Mouse (Mus musculus) frontal cortex, postnatal 10 days (tissue): ENCODE results near the gene Chrnd.
A peak's percentile ranks its signal among the peaks of the same experiment; 100 is the strongest.

Source experiments
- DNase-seq, 2 experiments: peaks; one replicate each; pipeline ENCODE4 v3.0.0; 2022; ENCODE audit warnings: low spot score in 2 of 2, mixed read lengths in 1 of 2

Gene Chrnd

DNA sequence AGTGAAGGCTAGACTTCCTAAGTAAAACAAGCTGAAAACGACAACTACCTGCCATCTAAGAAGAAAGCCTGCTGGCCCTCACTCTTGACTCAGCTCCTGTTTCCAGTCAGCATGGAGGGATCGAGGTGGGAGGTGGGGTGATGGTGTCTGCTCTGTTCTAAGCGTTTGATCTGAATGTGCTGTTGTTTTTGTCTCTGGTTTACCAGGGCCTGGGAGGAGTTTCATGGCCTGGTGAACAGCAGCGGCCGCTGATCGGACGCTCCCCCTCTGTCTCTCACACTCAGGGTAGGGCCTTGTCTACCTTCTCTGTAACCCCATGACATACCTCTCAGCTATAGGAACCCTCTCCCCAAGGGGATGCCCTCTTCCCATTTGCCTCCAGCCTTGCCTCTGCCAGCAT, 41.8 kb downstream of the Chrnd start:
- DNase-seq: no peak

DNA sequence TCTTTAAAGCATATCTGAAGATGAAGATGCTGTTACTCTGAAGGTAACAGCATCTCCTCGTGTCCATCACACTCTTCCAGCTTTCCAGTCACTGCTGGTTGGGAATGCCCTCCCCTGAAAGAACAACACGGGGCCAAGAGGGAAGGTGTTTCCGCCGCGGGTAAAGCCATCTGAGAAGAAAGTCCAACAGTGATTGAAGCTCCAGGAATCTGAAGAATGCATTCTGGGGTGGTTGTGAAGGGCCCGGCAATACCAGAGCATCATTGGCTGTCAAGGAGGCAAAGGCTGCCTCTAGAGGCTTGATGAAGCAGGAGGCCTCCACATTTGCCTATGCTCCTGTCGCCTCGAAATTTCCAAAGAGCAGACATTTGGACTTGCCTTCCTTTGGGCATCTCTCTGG, 48.6 kb downstream of the Chrnd start:
- no peak for DNase-seq

GRCm38 (mm10) chr1:87243021-87243420, 52.6 kb downstream of the Chrnd start:
- no peak for DNase-seq

DNA sequence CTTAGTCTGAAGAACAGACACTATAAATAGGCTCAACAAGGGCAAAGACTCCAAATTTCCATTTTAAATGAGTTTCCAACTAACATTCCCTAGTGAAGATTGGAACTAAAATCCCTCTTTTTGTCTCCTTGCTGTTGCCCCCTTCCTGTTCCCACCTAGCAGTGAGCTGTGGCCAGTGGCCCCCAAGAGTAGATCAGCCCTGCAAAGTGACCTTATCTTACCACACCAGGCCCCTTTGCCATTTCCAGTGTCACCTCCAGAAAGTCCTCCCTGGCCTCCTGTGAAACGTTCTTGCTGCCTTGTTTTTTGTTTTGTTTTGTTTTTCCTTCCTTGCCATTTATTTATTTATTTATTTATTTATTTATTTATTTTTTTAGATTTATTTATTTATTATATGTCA, 55.0 kb downstream of the Chrnd start:
- no peak for DNase-seq

DNA sequence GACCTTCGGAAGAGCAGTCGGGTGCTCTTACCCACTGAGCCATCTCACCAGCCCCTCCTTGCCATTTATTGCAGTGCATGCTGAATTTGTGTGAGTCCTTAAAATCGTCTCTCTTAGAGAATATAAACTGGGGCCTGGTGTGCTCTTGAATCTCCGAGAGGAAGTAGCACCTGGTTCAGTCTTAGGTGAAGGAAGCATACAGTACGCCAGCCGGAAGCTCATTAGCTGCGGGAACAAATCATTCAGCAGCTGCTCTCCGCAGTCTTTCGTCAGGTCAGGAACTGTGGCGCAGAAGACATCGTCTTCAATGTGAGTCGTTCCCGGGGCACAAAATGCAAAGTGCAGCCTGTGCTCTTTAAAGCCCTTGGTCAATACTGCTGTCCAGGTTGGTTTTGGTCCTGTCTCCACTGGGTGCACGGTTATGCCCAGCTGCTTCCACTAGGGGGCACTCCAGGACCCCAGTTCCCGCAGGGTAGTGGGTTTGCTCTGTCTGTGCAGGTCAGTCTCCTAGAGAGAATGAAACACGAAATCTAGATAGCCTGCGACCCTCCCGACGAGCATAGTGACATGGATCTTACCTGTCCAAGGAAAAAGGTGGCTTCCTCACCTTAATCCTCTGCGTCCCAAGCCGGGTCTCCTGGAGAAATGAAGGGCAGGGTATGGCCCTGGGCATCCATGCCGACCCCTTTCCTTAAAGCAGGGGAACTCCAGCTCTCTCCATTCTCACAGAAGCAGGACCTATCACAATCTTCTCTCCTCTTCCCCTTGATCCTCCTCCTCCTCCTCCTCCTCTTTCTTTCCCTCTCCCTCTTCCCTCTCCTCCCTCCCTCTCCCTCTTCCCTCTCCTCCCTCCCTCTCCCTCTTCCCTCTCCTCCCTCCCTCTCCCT, 55.8 kb downstream of the Chrnd start:
- DNase-seq: peak; percentile 35 to 76
